9 mouse cellular contexts compared by ENCODE assay signal in the genomic region with DNA sequence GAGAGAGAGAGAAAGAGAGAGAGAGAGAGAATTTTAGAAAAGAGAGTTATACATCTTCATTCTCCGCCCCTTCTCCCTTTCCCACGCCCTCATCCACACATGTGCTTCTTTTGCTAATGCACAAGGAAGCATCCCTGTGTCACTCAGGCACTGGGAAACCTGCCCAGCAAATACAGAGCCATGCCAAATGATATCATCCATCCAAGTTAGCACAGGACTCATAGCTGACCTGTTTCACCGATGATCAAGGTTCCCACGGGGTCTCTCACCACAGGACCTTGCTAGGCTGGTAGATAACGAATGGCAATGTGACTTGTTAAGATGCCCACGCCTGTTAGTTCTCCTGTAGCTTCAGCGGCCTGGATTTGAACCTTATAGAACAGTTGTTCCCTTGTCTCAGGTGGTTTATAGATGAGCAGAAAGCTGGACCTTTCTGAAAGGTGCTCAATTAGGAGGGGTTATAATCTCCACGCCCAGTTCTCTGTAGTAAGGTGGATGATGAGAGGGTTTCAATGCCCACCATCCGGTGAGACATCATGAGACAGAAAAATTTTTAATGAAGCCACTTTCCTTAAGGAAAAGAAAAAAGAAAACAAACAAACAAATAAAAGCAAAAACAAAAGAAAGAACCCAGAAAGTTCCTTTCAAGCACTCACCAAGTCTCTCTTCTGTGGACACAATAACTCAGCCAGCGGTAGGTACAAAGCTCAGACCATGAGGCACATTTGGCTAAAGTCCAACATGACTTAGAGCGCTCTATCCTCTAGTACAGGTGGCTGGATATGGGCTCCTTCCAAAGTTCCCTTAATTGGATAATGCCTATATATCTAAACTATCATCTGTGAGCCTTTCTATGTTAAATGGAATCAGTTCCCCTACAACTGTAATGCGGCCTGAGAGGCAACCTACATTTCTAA. TPM values are rescaled to one million over a fixed set of nuclear protein-coding genes. Genes with fewer than 3 reads are reported as not detected.
DNase-seq lines count a peak whose midpoint lies in the region; ATAC-seq and TF ChIP-seq lines count a peak whose summit lies in the region.
"Had no signal": no experiment of that assay in that cellular context is flagged by ENCODE, and none has a peak within 500 bp of the region (broad histone marks: within the 10 kb centered on the region; RNA-seq: fewer than 3 reads in every experiment).

No protein-coding gene starts in this region.

- intact Hi-C loops in heart, adult 2 months (cut with DNase I), result no loop called here

- H3K27ac ChIP-seq in heart, adult 2 months, result no peak overlapping the region
- H3K27ac ChIP-seq in heart, embryonic 12.5 days (ENCODE audit: poor library complexity, severe bottlenecking), result no peak overlapping the region
- no peak overlapping the region for H3K27ac ChIP-seq in MEL (ENCODE audit: control insufficient read depth, low read depth, low read length)
- no peak overlapping the region for H3K27ac ChIP-seq in heart, postnatal 0 days (ENCODE audit: low read depth)

- no peak for TF ChIP-seq POLR2A in heart, adult 2 months (IDR thresholded peaks at IDR 0.05; ENCODE audit: insufficient read depth, low read depth, low read length)
- no peak for TF ChIP-seq POLR2A in MEL (IDR thresholded peaks at IDR 0.05; ENCODE audit: control insufficient read depth in 1 of 2, insufficient read depth in 1 of 2, low read depth in 1 of 2, low read length in 2 of 2, poor library complexity in 1 of 2)

- no peak for TF ChIP-seq CTCF in heart, adult 2 months (IDR thresholded peaks at IDR 0.05)
- TF ChIP-seq CTCF in MEL (IDR thresholded peaks at IDR 0.05 in 2 of 3, conservative IDR thresholded peaks at IDR 0.05 in 1 of 3; ENCODE audit: control insufficient read depth in 1 of 3, insufficient read depth in 1 of 3, low read depth in 2 of 3, low read length in 3 of 3, poor library complexity in 1 of 3, severe bottlenecking in 1 of 3), result no peak
- TF ChIP-seq CTCF in heart, postnatal 0 days (IDR thresholded peaks at IDR 0.05; ENCODE audit: low read depth), result no peak

- no peaks in the 10 kb centered on the region for H3K79me2 ChIP-seq in heart, adult 2 months (replicated peaks; ENCODE audit: control insufficient read depth, insufficient read depth, low read length)
- H3K79me2 ChIP-seq in MEL (ENCODE audit: control insufficient read depth, insufficient read depth, low read length, poor library complexity), result no peaks in the 10 kb centered on the region

- TF ChIP-seq EP300 in heart, adult 2 months (IDR thresholded peaks at IDR 0.05; ENCODE audit: insufficient read depth, low read depth, low read length), result no peak
- 0 out of 4 replicates have a peak, but pooled peaks of 1 of the 2 experiments have one; percentile 25 for TF ChIP-seq EP300 in MEL (IDR thresholded peaks at IDR 0.05; ENCODE audit: low read depth in 1 of 2, low read length in 2 of 2)
- TF ChIP-seq EP300 in heart, postnatal 0 days (IDR thresholded peaks at IDR 0.05; ENCODE audit: low read depth), result no peak

- no peak overlapping the region for H3K4me2 ChIP-seq in heart, embryonic 12.5 days
- no peak overlapping the region for H3K4me2 ChIP-seq in heart, postnatal 0 days (ENCODE audit: low read depth, low read length)

- 53% methylated on average over 12 of the region's 12 CpGs for WGBS in heart, adult 2 months
- WGBS in heart, embryonic 12.5 days, result 76% methylated on average over 12 of the region's 12 CpGs
- WGBS in heart, postnatal 0 days, result 54% methylated on average over 12 of the region's 12 CpGs

- DNase-seq in heart, adult 2 months, result peak; percentile 39 to 43
- DNase-seq in MEL (ENCODE audit: low read depth, low spot score), result peak; percentile 28
- peak; percentile 63 for DNase-seq in heart, postnatal 0 days (ENCODE audit: low spot score)
- DNase-seq in kidney, postnatal 14 days, result peak; percentile 51
- no peak for DNase-seq in urinary bladder, postnatal 25 days (ENCODE audit: low spot score)
- no peak for DNase-seq in T-cell, adult 2 months (ENCODE audit: low spot score)
- DNase-seq: thymus, postnatal 36 days had no signal

- no peak for ATAC-seq in heart, embryonic 12.5 days (ENCODE audit: insufficient number of reproducible peaks, low FRiP score)
- peak; percentile 90 for ATAC-seq in heart, postnatal 0 days (ENCODE audit: insufficient read depth, low read depth)
- ATAC-seq in erythroid progenitor cell, adult 5-6 weeks (replicated peaks; ENCODE audit: low FRiP score, poor library complexity, severe bottlenecking), result no peak

- H3K36me3 ChIP-seq in heart, adult 2 months (ENCODE audit: control insufficient read depth, insufficient read depth, low read length), result no peaks in the 10 kb centered on the region
- H3K36me3 ChIP-seq in heart, embryonic 12.5 days, result no peaks in the 10 kb centered on the region
- peaks cover 0 to 52% of the 10 kb centered on the region in 2 experiments; a peak in 2 of 4 replicates for H3K36me3 ChIP-seq in MEL (ENCODE audit: control insufficient read depth in 1 of 2, insufficient read depth in 2 of 2, low read length in 2 of 2)
- no peaks in the 10 kb centered on the region for H3K36me3 ChIP-seq in heart, postnatal 0 days (replicated peaks; ENCODE audit: control insufficient read depth, insufficient read depth, low read length)

- H3K4me1 ChIP-seq in heart, adult 2 months (ENCODE audit: control insufficient read depth, insufficient read depth, low read length), result no peaks in the 10 kb centered on the region; the same call in 1 of the 2 replicates
- peaks cover 9% of the 10 kb centered on the region for H3K4me1 ChIP-seq in heart, embryonic 12.5 days (replicated peaks)
- peaks cover 24 to 35% of the 10 kb centered on the region in 2 experiments for H3K4me1 ChIP-seq in MEL (ENCODE audit: control insufficient read depth in 1 of 2, insufficient read depth in 2 of 2, low read length in 2 of 2)
- peaks cover 7% of the 10 kb centered on the region; the same call in 1 of the 2 replicates for H3K4me1 ChIP-seq in heart, postnatal 0 days (ENCODE audit: control insufficient read depth, insufficient read depth)

- no peaks in the 10 kb centered on the region for H3K27me3 ChIP-seq in heart, adult 2 months (ENCODE audit: control insufficient read depth, insufficient read depth, low read length)
- no peaks in the 10 kb centered on the region for H3K27me3 ChIP-seq in heart, embryonic 12.5 days (replicated peaks)
- no peaks in the 10 kb centered on the region for H3K27me3 ChIP-seq in MEL (ENCODE audit: control insufficient read depth in 1 of 2, insufficient read depth in 2 of 2, low read length in 2 of 2)
- H3K27me3 ChIP-seq in heart, postnatal 0 days (ENCODE audit: control insufficient read depth, insufficient read depth, low read length), result no peaks in the 10 kb centered on the region

- TF ChIP-seq RAD21 in MEL (IDR thresholded peaks at IDR 0.05; ENCODE audit: low read depth, low read length), result no peak

- H3K4me3 ChIP-seq in heart, adult 2 months, result no peak overlapping the region
- no peak overlapping the region for H3K4me3 ChIP-seq in heart, embryonic 12.5 days
- no peak overlapping the region for H3K4me3 ChIP-seq in MEL (ENCODE audit: control insufficient read depth in 1 of 2, insufficient read depth in 1 of 2, low read depth in 2 of 2, low read length in 2 of 2)
- no peak overlapping the region for H3K4me3 ChIP-seq in heart, postnatal 0 days (ENCODE audit: low read depth, low read length)

- no peaks in the 10 kb centered on the region for H3K9me3 ChIP-seq in heart, embryonic 12.5 days (replicated peaks)
- no peaks in the 10 kb centered on the region for H3K9me3 ChIP-seq in MEL (replicated peaks; ENCODE audit: insufficient read depth, low read length)
- no peaks in the 10 kb centered on the region for H3K9me3 ChIP-seq in heart, postnatal 0 days (replicated peaks; ENCODE audit: control insufficient read depth, low read length)

- no peak overlapping the region for H3K9ac ChIP-seq in heart, adult 2 months (ENCODE audit: low read depth, low read length)
- H3K9ac ChIP-seq in heart, embryonic 12.5 days, result no peak overlapping the region
- H3K9ac ChIP-seq in MEL (ENCODE audit: control insufficient read depth, low read depth, low read length, poor library complexity, severe bottlenecking), result no peak overlapping the region
- no peak overlapping the region for H3K9ac ChIP-seq in heart, postnatal 0 days (replicated peaks; ENCODE audit: low read depth, low read length)

TF ChIP-seq in MEL, 35 proteins besides CTCF, POLR2A, EP300 and RAD21:
- 0 out of 2 replicates have a peak, but pooled peaks have one; percentile 31 for TF ChIP-seq MYC (IDR thresholded peaks at IDR 0.05; ENCODE audit: low read depth, low read length)
- no peak for TF ChIP-seq GABPA (IDR thresholded peaks at IDR 0.05; ENCODE audit: low read depth, low read length)
- no peak for TF ChIP-seq MEF2A (IDR thresholded peaks at IDR 0.05; ENCODE audit: extremely low read depth, insufficient replicate concordance, low read depth, low read length, poor library complexity, severe bottlenecking)
- 0 out of 2 replicates have a peak, but pooled peaks have one; percentile 21 for TF ChIP-seq ETS1 (IDR thresholded peaks at IDR 0.05; ENCODE audit: low read depth, low read length)
TF ChIP-seq in MEL: peak in this region for 2.

RNA-seq across cellular contexts. Expression of a gene that starts 57.1 kb away (rescaled TPM):
- total RNA-seq in heart, adult 2 months (2021), result 1 to 10 TPM; 6.7 to 8.4 TPM
- polyA plus RNA-seq in heart, adult 2 months (2012; rRNA removed), result 2.9 and 3.6 TPM in 2 replicates
- polyA plus RNA-seq in heart, embryonic 12.5 days (2016; fragmentation: Nextera tagmentation; extraction: Ambion mirVana), result 9.9 and 10.6 TPM in 2 replicates
- total RNA-seq in MEL (2012; rRNA removed), result 10.8 and 11.2 TPM in 2 replicates
- 10 to 100 TPM in 1 of 2 experiments, not detected in 1; 16.3 TPM for polyA plus RNA-seq in MEL (2012; ENCODE audit: insufficient read depth in 1 of 2, insufficient read length in 2 of 2, low read depth in 1 of 2, low replicate concordance in 2 of 2, missing spikeins in 1 of 2)
- 7.0 and 12.4 TPM in 2 replicates for total RNA-seq in heart, postnatal 0 days (2014; rRNA removed; ENCODE audit: low replicate concordance)
- 6.8 and 6.9 TPM in 2 replicates for polyA plus RNA-seq in heart, postnatal 0 days (2015; fragmentation: Nextera tagmentation; extraction: Ambion mirVana)
- total RNA-seq in erythroid progenitor cell, adult 5-6 weeks (2015; ENCODE audit: low replicate concordance), result 126 and 140 TPM in 2 replicates
- 96.1 and 111 TPM in 2 replicates for total RNA-seq in erythroid progenitor cell, adult 5-6 weeks (2017; ENCODE audit: low replicate concordance)

Comparison
In these comparisons a context has a peak if more than half of its experiments do, and no peak if none do; other contexts are left out.
1. DNase-seq: peak in heart, adult 2 months (2 of 2), MEL (single experiment), heart, postnatal 0 days (single experiment) and kidney, postnatal 14 days (single experiment); none in urinary bladder, postnatal 25 days (single experiment) and T-cell, adult 2 months (single experiment).